Mouse (Mus musculus): ENCODE results near the gene Smarca2.
"Not testable (repeated sequence)": the region's sequence is repeated elsewhere in the genome, so short reads cannot be mapped to it uniquely, and the experiment has no call there.

Gene Smarca2

DNA sequence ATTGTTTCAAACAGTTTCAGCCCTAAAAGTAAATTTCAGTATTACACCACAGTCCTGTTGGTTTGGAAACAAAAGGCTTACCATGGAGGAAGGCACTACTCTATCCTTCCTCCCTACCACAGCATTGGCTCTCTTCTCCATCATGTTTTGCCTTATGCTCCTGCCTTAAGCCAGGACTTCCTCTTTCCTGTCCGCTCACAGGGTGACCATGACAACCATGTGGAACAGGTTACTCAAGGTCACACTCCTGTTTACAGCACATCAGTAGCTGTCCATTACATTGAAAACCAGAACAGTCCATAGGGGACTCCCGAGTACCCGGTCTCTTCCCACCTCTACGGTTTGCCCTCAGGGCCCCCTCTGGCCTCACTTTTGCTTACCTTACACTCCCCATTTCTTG is 92.3 kb downstream of the Smarca2 start:
- peak; percentile 18 for DNase-seq (ENCODE audit: low read depth)

DNA sequence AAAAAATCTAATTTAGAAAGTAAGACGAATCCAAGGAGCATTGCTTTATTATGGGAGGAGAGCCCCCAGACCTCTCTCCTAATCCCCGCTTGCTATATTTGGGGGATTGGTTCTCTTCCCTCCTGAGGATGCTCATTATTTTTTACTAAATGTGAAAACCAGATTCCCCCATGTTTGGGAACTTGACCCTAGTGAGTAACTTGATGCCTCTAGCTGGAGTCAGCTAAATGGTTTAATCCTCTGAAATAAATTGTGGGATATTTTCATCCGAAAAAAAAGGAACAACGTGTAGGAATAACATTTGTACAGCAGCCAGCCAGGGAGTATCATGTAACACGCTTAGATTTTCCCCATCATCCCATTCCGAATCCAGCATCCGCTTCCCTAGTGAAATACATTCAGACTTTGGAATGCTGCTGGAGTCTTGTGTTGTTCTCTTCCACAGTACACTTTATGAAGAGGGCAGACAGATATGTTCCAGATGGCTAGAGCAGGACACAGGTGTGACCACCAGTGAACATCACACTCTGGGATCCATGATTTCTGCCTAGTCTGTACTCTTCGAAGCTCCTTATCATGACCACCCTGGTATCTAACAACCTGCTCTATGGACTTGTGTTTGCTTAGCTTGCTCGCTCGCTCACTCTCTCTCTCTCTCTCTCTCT is 99.8 kb downstream of the Smarca2 start:
- DNase-seq (ENCODE audit: low read depth), result no peak

DNA sequence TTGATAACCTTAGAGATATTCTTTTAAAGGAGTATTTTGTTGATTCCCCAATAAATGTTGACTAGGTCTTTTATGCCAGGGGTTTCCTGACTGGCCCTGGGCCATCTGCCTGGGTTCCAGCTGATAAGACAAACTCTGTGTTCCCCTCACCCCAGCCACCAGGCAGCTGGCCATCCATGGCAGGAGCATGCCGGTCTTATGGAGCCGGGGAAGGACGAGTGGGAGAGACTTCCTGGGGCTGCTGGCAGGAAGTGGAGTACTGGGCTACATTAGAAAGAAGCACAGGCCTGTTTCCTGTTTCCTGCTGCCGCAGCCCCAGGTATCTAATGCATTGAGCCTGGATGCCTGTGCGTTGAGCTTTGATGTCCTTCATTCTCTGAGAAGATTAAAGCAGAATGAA is 102.1 kb downstream of the Smarca2 start:
- peak; percentile 39 for DNase-seq (ENCODE audit: low read depth)

DNA sequence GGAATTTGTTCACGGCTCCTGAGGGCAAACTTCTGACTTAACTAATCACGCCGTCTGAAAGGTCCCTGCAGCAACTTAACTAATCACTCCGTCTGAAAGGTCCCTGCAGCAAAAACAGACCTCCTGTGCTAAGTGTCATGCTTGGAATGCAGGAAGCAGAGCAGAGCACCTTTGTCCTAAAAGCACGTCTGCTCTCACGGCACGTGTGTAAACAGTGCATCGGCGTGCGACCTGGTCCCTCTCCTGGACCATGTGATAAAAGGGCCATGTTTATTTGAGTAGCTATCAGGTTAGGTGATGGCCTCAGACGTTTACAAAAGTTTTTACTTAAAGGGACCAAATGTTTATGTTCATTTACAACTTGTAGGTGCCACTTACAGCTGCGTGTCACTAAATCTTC is 104.2 kb downstream of the Smarca2 start:
- no peak for DNase-seq (ENCODE audit: low read depth)

DNA sequence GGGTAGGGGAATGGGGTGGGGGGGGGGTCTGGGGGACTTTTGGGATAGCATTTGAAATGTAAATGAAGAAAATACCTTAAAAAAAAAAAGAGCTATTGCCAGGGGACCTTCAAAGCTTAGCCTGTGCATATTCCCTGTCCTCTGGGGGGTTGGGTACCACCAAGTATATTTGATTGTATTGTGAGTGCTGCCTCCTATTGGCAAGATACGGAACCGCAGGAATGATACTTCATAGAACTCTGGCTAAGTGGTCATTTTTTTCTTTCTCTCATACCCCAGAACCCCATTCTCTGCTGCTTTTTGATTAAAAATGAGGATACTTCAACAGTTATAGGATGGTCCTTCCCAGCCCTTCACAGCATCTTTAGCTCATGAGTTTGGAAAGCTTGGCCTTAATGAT is 106.4 kb downstream of the Smarca2 start:
- DNase-seq (ENCODE audit: low read depth), result peak; percentile 57

DNA sequence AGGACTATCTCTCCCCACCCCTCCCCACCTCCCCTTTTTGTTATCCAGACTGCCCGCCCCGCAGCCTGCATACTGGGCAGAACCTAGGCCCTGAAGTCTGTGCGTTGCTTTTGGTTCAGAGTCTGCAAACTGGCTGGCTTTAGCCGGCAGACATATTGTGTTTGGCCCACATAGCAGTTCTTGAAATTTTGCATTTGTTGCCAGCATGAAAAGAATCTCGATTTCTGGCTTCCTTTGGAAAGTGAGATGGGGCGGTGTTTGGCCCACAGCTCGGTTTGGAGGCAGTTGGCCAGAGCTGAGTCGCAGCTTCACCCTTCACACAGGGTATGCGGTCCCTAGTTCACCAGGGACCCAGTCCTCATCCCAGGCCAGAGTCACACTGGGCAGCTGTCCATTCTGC is 111.4 kb downstream of the Smarca2 start:
- no peak for DNase-seq (ENCODE audit: low read depth)

DNA sequence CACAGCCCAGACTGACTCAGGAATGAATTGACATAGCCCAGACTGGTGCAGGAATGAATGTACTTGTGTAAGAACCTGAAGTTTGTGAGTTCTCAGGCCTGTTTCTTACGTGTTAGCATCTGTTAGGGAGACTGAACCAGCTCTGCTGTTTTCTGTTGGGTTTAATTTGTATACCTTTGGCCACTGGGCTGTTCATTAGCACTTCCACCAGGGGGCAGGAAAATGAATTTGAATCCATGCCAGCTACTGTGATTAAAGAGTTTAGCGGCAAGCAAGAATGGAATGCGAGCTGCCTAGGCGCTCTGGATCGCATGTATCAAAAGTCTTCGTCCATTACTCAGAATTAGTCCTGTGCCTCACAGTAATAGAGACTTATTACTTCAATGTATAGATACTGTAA is 113.4 kb downstream of the Smarca2 start:
- DNase-seq (ENCODE audit: low read depth), result peak; percentile 48

DNA sequence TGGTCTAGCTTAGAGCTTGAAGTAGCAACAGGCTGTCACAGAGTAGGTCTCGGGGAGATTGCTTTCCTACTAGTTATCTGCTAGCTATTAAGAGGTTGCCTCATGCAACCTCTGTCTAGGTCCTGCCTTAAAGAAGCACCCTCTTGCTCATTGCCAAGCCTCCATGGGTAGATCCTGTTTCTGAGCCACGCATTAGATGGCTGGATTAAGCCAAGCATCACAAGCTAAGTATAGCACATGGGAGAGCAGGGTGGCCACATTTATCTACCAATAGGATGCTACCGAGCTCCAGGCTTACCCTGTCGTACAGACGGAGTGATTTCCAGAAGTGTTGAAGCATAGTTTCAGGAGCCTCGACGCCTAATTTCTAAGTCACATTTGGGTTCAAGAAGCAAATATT is 114.3 kb downstream of the Smarca2 start:
- no peak for DNase-seq (ENCODE audit: low read depth)

DNA sequence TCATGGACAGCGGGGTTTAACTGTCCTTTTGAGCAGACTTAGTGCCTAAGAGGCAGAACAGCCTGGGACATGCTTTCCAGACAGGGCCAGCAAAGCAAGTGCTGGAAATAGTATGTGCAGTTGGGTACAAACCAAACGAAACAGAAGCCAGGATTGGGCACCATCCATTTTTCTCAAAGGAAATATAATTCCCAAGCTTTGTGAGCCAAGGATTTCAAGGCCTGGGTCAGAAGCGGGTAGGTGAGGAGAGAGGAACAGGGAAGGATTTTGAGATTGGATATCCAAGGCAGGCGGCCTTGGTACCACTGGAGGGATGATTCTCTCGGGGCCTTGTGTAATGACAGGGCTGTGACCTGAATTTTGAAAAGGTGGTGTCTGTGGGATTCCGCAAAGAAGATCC is 116.9 kb downstream of the Smarca2 start:
- no peak for DNase-seq (ENCODE audit: low read depth)

DNA sequence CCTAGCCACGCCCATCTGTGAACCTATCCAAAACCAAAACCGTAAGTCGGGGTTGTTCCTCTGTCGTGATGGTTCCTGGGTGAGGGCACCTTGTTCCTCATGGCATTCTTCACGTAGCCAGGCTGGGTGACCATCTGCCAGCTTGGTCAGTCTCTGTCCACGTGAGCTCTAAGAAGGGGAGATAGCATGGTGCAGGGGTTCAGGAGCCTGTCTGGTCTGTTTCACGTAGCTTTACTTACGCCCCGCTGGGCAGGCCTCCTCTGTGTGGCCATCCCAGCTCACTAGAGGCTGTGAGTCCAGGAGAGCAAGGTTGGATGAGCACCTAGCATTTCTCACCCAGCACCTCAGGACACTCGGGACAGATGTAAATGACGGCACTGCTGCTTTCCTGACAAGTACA is 119.0 kb downstream of the Smarca2 start:
- no peak for DNase-seq (ENCODE audit: low read depth)

DNA sequence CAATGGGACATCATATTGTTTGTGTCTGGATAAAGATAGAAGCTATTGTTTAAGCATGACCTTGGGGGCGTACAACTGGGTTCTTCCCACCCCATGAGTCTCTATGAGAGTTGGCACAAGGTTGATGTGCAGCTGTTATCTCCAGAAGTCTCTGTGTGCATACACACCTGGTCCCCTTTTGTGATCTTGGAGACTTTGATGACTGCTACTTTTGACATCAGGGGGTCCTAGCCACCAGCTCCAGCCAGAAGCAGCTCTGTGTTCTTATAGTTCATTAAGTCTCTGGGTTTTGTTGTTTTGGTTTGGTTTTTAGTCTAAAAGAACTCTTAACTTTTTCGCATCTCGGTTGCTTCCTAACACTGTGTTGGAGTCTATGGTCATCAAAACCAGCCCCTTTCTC is 119.8 kb downstream of the Smarca2 start:
- DNase-seq (ENCODE audit: low read depth), result no peak

DNA sequence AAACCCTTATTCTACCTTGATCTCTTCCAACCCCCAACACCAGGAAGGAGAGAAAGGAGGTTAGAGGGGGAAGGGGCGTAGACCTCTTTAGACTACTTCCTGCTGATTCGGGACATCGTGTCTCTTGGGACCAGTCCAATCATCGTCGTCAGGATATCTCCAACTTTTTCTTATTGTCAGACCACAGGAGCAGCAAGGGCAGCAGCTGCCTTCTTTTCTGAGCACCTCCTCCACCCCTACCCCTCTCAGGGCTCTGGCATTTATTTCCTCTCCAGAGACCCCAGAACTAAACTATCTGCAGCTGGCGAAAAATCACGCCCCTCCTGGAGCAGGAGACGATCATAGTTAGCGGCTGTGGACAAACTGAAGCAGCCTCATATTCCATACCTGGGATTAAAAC is 122.9 kb downstream of the Smarca2 start:
- no peak for DNase-seq (ENCODE audit: low read depth)

DNA sequence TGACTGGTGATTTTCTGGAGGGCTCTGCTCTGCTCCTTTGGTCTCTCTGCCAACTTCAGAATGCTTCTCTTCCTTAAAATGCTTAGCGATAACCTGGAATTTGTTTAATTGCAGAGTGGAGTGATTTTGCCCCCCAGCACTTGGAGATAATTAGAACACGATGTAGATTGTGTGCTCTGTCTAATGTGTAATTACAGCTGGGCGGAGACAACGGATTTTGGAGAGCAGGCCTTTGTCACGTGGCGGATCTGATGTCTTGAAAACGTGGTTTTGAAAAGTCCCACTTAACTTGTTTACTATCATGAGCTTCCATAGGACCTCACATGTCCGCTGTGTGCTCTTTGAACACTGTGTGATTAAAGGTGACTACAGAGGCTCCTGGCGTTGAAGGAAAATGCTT is 125.6 kb downstream of the Smarca2 start:
- no peak for DNase-seq (ENCODE audit: low read depth)

DNA sequence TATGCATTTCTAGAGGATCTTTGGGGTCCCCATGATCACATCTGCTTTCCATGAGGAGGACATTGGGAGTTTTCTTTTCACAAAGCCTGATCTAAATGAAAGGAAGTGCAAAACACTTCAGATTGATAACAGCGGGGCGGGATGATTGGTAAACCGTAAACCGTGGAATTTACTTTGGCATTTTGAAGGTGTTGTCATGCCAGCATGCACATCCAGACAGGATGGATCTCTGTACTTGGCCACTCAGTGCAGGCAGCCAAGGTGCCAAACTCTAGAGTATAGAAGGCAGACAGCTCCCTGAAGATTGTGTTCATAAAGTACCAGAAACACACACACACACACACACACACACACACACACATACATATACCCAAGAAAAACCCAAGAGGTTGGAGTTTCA is 126.3 kb downstream of the Smarca2 start:
- no peak for DNase-seq (ENCODE audit: low read depth)

DNA sequence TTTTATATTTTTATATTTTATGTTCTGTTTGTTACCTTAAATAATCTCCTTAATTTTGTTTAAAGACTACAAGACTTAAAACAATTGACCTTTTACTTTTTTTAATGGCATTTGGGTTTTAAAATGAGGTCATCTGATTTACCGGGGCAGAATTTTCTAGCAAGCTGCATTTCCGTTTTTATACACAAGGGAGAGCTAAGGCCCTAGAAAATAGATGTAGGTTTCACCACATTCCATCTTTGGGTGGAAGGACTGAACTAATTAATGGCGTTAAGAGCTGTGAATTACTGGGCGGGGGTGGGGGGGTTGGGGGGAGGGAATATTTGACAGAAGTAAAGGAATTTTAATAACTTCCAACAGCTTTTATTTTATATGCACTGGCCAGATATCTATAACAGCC is 127.0 kb downstream of the Smarca2 start:
- DNase-seq (ENCODE audit: low read depth), result peak; percentile 58

DNA sequence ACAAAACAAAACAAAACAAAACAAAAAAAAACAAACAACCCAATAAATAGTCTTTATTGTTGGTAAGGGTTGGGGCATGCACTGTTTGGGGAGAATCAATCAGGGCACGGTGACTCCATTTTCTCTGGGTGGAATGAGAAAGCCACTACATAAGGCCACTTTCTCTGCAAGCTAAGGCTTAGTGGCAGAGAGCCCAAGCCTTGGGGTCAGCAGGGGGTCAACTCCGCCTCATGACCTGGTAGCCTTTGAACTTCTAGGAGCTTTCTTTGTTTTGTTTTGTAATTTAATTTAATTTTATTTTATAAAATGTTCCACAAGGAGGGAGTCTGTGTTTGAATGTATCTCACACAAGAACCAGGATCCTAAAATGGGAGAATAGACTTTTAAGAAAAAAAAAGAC is 128.2 kb downstream of the Smarca2 start:
- DNase-seq (ENCODE audit: low read depth), result no peak

DNA sequence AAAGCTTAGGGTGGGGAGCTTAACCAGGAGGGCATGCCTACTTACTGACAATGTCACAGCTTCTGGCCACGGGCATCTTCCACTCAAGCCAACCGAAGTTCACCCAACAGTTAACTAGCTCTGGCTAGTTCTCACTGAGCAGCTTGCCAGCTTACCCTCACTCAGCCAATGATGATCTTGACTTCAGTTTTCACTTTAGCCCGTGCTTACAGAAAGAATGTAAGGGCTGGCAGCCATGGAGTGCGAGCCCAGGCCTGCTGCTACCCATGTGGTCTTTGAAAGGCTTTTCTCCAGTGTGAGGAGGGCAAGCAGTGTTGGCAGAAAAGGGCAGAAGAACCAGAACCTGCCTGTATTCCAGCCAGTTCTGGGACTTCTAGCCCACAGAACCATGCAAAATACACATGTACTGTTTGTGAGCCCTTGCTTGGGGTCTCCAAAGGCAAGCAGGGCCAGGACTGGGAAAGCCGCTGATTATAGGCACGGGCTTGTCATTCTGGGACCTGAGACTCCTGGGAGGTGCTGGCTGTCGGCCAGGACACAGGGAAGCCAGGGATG is 128.8 kb downstream of the Smarca2 start:
- no peak for DNase-seq (ENCODE audit: low read depth)

DNA sequence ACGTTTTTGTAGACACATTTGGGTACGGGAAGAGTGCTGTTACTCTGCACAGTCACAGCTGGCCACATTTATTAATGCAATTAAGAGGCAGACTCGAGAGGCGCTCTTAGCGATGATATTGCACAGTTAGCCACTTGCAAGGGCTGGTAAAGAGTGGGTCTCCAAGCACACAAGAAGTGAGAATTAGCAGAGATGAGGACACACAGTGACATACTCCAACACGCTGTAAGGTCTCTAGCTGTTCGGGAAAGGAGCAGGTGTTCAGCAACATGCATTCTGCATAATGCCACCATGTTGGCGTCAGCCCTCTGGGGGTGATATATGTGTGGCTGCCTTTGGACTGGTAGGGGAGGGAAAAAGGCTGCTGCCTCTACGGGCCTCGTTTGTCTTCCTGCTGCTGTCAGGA is 129.9 kb downstream of the Smarca2 start:
- no peak for DNase-seq (ENCODE audit: low read depth)

DNA sequence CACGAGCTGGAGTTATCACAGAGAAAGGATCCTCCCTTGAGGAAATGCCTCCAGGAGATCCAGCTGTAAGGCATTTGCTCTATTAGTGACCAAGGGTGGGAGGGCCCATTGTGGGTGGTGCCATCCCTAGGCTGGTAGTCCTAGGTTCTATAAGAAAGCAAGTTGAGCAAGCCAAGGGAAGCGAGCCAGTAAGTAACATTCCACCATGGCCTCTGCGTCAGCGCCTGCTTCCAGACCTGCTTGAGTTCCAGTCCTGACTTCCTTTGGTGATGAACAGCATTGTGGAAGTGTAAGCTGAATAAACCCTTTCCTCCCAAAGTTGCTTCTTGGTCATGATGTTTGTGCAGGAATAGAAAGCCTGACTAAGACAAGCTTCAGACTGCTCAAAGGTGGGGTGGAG is 140.2 kb downstream of the Smarca2 start:
- DNase-seq (ENCODE audit: low read depth), result not testable (repeated sequence)

DNA sequence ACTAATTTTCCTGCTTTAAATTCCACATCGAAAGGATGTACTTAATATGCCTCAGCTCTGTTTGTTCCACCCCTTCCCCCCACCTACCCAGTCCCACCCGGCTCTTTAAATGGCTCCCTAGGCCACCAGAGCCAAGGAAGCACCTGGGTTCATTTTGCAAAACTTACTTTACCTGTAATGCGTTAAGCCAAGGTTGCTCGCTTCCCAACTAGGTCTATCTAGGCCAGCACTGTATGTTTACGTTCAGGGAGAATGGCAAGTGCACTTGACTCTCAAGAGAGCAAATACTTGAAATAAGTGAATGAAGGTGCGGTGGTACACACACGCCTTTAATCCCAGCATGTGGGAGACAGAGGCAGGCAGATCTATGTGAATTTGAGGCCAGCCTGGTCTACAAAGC is 140.7 kb downstream of the Smarca2 start:
- no peak for DNase-seq (ENCODE audit: low read depth)

DNA sequence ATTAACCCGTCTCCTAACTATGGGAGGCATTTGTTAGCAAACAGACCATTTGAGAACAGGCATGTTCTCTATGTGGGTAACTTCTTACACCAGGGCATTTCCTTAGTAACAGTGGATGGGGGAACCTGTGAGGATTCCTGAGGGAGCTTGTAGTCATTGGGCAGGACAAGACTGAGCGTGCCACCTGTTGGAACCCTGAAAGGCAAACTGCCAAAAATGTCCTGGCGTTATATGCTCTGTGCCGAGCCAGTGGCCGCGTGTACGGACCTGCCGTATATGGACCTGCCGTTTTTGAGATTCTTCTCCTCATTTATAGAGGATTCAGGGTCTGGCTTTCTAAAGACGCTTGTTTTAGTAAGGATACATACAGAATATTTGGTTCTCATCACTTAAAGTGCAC is 141.4 kb downstream of the Smarca2 start:
- no peak for DNase-seq (ENCODE audit: low read depth)

DNA sequence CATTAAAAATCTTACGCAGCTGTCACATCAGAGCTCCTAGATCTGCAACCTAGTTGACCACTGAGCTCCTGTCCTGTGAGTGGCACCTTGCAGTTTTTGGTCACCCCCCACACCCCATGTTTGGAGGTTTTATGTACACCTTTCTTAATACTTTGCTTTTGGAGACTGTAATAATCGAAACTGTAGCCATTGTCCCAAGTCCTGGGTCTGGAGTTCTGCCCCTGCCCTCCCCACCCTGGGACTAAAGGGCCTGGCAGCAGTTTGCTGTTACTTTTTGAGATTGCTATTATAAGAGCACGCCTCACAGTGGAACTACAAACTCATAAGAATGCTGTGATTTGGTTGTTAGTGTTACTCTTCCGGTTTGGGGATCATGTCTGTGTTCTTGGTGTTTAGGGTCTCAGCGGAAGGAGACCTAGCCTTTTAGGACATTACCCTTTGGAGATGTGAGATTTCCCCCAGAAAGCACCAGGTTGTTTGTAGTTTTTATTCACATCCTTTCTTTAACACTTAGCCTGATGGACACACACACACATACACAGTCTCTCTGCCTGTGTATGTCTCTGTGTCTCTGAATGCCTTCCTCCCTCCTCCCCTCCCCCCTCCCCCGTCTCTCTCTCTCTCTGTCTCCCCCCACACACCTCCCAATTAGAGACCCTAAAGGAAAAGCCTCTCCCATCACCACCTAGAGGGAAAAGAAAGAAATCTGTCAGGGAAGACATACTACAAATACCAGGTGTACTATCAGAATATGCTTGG is 142.0 kb downstream of the Smarca2 start:
- DNase-seq (ENCODE audit: low read depth), result peak; percentile 7

Measured in 416B (cell line).